Mouse (Mus musculus) brain, adult 2 months (tissue): ENCODE data around the gene Ly6g6d.

Experiments used
- DNase-seq: peaks from one replicate; pipeline ENCODE4 v3.0.0; 2011; ENCODE audit warnings: low read depth, low spot score

Ly6g6d gene

DNA sequence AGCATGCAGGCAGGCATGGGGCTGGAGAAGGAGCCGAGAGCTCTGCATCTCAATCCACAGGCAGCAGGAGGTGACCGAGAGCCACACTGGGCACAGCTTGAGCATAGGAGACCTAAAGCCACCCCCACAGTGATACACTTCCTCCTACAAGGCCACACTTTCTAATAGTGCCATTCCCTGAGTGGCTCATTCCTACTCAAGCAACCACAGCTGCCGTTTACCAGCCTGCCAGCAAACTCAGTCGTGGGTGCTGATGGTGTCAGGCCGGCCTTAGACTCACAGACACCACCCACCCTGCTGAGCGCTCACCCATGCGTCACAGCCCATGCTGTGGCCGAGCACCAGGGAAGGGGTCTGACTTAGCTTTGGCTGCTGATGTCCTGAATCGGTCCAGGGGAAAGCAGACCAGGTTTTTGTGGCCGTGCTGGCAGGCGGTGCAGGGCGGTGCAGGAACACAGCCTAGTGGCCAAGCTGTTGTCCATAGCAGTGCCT, 19.3 kb upstream of the Ly6g6d start:
- peak; percentile 82 for DNase-seq

DNA sequence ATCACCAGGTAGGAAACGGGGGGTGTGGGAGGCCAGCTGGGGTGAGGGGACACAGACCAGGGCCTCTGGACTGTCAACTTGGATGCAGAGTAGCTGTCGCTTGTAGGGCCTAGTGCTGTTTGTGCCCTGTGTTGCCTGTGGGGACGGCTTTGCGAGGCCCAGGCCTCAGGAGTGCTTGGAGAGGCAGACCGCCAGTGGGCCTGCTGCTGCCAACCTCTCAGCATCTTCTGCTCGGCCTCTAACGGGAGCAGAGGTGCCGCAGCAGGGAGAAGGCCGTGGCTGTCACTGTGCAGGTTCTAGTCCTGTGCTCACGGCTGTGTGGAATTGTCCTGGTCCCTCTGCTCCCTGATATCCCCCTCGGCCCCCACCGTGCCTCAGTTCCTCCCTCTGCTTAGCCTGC, 18.7 kb upstream of the Ly6g6d start:
- DNase-seq: no peak

DNA sequence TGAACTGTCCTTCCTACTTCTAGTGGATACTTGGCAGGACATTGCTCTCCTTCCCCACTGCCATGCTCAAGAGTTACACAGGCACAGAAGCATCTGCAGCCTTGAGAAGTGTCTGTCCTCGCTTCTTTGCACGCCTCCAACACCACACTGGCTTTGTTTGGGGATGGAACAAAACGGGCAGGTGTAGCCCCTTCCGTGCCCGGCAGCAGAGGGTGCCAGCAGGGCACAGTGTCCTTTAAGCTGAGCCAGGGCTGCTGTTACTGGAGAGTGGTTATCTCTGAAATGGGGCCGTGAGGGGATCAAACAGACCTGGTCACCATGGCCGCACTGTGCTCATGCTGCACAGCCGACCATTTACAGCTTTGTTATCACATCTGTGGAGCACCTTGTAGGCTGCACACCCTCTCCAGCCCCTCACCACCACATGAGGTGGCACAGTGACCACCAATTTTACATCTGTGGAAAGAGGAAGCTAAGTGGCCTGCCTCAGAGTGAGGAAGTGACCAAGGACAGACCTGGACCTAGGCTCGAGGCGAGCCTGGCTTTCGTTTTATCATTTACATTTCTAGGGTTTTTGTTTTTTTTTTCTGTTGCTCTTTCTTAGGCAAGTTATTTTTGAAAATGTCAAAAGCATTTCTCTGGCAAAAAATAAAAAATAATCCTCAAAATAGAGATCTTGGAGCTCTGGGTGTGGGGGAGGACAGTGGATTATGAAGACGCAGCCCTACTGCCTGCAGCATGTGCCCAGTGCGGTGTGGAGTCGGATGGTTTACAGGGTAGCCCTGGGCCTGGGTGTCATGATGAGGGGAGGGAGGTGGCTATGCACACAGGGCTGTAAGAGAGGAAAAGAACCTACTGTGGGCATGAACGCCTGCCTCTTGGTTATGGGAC, 16.9 kb upstream of the Ly6g6d start:
- peak; percentile 52 for DNase-seq

DNA sequence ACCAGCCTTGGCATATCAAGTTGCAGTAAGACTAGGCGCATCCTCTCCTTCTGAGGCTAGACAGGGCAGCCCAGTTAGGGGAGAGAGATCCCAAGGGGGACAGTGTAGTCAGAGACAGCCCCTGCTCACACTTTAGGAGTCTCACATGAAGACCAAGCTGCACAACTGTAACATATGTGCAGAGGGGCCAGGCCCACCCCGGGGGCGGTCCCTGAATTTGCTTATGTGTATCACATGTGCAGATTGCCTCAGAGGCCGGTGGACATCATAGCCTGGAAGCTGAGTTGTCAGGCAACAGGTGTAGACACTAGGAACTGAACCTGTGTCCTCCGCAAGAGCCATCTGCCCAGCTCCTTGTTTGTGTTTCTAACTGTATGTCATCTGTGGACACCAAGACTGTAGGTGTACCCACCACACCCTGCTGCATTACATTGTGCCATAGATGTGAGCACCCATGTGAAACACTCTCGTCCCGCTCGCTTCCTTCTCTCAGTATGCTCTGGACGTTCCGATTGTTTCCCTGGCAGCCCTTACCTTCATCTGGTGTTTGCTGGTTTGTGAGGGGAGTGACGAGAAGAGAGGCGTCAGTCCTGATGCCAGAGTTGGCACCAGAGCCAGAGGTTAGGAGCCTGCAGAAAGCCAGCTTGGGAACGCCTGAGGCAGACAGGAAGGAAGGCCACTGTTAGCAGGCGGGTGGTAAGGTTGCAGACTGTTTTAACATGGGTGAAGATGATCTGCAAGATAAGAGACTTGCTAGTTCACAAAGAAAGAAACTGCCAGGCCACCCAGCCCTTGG, 14.7 kb upstream of the Ly6g6d start:
- DNase-seq: no peak

DNA sequence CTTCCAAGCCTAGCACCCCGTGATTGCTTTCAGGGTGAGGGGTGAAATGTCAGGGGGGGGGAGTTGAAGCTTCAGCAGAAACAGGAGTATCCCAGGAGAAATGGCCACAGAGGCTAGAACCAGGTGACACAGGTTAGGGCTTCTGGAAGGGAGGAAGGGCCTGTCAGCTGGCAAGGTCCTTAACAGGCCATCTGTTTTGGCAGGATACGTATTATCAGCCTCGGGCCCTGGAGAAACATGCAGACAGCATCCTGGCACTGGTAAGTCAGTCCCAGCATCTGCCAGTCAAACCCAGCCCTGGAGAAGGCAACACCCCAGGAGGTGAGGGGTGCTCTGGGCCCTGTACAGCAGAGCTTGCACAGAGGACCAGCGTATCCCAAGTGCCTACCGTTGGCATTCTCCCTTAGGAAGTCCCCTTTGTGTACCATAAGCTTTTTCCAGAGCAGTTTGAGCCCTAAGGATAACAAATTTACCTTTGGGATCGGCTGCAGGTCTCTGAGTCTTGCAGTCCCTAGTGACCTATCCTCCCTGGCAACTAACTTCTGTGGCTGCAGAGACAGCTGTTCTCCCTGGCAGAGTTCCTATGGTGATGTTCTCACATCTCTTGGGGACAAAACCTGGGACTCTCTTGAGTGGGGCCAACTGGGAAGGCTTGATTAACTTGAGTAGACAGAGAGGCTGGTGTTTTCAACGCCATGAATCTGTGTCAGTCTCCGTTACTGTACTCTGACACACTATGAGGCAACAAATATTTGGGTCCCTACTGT, 12.5 kb upstream of the Ly6g6d start:
- peak; percentile 97 for DNase-seq

DNA sequence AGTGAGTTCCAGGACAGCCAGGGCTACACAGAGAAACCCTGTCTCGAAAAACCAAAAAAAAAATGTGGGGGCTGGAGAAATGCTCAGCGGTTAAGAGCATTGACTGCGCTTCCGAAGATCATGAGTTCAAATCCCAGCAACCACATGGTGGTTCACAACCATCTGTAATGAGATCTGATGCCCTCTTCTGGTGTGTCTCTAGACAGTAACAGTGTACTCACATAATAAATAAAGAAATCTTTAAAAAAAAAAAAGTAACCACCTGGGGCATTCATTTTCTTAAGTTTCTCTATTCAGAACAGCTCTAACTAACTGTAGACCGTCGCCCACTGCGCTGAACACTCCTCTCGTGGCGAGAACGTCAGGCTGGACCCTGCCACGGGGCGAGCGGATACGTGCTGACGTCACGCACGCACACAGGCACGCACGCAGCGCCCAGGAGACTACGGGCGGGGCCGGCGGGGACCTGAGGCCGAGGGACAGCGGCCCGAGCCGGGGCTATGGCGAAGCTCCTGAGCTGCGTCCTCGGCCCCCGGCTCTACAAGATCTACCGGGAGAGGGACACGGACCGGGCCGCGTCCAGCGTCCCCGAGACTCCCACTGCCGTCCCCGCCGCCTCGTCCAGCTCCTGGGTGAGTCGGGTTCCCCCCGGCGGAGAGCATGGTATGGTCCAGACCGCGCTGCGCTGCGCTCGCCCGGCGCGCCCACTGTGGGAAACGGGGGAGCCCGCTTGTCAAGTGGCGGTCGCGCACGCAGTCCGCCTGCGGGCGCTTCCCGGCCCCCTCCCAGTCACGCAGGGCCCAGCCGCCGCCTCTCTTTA, 11.2 kb upstream of the Ly6g6d start, which contains the start of gene Abhd16a:
Abhd16a (plus strand) TSS at position 439 of the 820 bp plus-strand sequence.
- peak; percentile 98 for DNase-seq

DNA sequence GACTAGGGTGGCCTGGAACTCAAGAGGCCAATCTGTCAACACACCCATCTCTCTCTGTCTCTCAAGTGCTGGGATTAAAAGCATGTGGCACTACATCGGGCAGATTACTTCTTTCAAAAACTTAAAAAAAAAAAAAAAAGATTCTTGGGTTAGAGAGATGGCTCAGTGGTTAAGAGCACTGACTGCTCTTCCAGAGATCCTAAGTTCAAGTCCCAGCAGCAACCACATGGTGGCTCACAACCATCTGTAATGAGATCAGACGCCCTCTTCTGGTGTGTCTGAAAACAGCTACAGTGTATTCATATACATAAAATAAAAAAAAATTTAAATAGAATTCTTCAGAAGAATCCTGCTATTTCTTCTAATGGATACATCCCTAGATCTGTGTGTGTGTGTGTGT, 10.3 kb upstream of the Ly6g6d start:
- no peak for DNase-seq

DNA sequence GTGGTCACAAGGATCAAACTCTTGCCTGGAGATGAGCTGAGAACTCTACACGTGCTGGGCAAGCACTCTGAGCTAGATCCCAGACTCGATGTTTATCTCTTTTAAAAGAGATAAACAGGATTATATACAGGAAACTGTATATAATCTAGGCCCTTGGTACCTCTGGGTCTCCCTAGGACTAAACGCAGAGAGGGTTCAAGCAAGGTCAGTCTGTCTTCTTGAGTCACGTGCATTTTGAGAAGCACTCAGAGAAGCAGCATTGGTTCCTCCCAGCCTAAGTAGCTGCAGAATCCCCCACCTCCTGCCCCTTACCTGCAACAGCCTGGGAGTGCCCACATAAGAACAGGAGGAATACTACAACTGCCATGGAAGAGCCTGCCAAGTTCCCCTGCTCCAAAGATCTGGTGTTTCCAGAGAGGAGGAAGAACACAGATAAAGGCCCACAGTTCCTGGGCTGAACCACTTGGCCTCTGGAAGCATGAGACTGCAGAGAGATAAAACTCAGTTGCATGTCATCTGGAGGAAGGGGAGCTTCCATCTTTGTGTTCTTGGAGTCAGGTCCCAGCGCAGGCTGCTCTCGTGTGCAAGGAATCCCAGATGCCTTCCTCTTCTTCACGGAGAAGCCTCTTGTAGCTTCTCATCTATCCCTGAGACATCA, 7.5 kb upstream of the Ly6g6d start, which contains the start of gene Ly6g6f:
Ly6g6f (minus strand) TSS at position 403 of the 658 bp plus-strand sequence.
- no peak for DNase-seq

DNA sequence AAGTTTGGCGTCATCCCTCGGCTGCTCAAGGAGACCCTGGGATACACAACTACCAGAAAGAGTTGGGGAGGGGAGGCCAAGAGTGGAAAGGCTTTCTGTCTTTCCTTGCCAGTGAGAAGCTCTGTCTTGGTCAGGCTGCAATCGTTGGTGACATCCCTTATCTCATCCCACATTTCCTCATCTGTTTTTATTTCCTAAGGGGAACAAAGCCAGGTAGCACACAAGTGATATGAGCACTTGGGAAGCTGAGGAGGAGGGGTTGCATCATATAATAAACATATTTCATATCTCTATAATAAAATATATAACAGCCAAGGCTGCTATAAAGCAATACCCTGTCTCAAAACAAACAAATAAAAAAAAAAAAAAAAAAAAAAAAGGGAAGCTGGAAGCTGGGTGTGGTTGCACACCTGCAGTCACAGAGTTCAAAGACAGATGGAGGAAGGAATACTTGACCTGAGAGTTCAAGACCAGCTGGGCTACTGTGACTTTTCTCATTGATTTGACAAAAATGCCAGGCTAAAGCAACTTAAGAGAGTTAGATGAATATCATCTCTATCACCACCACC, 6.1 kb upstream of the Ly6g6d start:
- no peak for DNase-seq

DNA sequence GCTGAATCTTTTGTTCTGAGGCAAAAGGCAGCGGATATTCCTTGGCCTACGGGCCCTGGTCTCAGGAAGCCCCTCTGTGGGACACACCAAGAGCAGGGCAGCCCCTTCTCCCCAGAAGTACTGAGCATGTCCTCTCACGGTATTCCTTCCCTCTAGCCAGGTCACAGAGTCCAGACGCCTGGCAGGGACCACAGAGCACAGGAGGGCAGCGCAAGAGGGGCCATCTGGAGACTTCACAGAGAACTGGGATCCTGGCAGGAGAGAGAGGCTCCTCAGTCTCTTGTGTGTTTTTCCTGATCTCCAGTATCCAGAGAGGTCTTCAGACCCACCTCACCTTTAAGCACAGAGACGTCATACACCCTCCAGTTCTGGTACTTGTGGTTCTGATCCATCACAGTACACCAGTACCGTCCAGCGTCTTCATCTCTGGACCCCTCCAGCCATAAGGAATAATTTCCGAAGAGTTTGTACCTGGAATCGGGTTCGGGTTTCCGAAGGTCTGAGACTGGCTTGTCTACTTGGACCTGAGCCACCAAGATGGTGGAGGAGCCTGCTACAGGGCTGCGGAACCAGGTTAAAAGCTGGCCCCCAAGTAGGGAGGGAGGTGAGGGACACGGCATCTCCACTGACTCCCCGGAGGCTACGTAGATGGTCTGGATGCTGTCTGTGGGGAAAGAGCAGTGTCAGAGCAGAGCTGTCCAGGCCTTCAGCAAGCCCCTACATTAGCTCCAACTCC, 5.1 kb upstream of the Ly6g6d start:
- DNase-seq: peak; percentile 88

DNA sequence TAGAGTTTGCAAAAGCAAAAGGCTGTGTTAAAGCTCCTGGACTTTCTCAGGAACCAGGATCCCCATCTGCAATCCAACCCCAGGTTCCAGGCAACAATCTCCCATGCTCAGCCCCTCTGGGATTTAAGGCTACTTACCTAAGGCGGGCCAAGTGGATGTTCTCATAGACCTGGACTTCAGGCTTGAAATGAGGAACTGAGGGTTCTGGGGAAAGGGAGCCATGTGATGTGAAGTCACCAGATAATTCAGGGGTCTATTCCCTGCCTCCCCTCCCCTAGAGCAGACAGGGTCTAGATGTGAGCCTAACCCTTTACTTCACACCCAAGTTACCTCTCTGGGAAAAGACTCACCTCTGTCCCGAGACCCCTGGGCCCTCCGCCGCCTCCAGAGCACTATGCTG, 2.8 kb upstream of the Ly6g6d start:
- DNase-seq: no peak

DNA sequence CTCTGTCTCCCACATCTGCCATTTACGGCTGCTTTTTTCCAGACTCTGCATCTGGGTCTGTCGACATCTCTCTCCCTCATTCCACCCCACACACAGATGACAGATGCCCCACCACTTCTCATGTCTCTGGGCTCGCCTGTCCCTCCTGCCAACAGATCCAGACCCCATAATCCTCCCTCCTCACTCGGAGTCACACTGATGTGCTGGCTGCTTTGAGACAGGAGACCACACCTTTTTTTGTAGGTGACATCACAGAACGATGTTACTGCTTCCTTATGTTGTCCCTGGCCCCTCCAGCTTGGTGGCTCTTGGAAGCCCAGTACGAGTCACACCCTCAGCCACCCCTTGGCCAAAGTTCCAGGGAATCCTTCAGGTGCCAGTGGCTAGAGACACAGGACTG, 2.4 kb upstream of the Ly6g6d start:
- DNase-seq: no peak

DNA sequence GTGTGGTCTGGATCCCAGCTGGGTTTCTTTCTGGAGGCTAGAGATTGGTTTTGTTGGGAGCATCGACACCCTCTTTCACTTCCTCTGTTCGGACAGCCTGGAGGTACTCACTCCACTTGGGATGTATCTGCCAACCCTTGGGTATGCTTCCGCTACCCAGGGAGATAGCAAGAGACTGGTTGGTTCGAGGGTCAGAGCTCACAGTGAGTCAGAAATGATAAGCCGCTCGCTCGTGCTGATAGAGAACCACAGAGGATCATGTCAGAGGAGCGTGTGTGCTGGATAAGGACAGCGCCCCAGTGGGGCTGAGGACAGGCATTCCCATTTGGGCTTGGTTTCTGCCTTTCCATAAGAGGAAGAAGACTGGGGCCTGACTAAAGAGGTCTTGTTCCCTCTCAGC, 1.9 kb upstream of the Ly6g6d start:
- DNase-seq: no peak

DNA sequence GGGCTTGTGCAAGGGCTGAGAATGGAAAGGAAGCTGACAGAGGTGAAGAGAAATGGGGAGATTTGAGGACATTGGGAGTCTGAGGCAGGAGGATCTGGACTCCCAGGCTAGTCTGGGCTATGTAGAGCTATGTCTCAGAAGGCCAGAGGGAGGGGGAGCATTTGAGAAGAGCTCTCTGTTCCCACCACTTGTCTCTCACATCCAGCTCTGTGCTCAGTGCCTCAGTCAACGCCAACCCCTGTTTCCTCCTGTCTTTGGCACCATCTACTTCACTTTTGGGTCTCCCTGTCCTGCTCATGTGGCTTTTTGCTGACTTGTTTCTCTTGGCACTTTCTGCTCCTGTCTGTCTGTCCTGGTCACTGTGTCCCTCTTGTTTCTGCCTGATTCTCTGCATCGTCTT, 580 bp downstream of the Ly6g6d start:
- DNase-seq: peak; percentile 69

DNA sequence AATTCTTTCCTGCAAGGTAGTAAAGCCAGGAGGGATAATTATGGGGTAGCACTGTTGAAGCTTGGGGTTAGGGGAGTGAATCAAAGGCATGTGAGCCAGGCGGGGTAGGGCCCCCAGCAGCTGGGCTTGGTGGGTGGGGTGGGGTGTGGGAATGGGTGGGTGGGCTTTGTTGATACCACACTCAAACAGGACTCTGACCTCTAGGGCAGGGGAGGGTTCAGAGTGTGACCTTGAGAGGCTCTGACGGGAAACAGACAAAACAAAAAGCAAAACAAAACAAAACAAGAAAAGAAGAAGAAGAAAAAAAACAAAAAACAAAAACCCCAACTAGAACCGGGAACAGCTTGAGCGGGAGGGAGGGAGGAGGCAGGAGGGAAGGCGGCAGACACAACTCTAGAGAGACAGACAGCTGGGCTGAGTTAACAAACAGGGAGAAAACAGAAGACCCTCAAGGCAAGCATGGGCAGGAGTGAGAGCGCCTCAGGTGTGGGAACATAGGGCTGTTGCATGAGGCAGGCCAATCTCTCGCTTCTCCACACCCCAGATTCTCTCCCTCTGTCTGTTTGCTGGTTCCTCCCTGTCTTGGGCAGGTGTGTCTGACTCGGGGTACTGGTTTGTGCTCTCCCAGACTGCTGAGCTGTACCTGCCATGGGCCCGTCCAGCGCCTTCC, 1.2 kb downstream of the Ly6g6d start, which contains the start of gene Ly6g6e:
Ly6g6e (plus strand) TSS at position 396 of the 670 bp plus-strand sequence.
- DNase-seq: no peak

DNA sequence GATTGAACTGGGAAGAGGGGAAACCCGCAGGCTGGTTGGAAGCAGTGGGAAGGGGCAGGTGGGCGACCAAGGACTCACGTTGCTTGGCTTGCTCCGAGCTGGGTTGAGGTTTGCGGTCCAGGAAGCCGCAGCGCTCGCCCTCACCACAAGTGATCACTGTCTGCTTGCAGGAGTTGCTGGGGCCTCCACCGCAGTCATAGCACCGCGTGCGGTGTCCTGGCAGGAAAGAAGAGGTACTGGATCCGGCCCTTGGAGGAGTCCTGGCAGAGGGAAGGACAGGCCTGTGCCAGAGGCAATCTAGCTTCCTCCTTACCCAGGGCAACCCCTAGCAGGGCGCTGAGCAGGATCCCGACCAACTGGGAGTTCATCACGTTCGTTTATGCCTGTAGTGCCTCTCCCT, 3.8 kb downstream of the Ly6g6d start:
- peak; percentile 89 for DNase-seq

DNA sequence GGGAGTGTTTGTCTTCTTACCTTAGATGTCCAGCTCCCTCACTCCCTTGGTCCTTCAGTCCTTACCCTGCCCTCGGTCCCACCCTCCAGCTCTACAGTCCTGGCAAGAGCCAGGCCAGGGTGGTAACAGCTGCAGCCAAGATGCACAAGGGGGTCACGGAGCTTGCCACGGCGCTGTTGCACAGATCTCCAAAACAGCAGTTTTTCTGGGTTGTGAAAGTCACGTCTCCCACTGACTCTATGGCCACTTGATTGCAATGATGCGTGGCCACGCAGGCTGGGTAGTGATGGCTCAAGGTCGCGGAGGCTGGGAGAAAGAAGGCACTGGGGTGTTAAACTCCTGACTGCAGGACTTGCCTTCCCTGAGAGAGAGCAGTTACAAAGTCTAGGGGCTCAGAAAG, 6.4 kb downstream of the Ly6g6d start:
- no peak for DNase-seq

DNA sequence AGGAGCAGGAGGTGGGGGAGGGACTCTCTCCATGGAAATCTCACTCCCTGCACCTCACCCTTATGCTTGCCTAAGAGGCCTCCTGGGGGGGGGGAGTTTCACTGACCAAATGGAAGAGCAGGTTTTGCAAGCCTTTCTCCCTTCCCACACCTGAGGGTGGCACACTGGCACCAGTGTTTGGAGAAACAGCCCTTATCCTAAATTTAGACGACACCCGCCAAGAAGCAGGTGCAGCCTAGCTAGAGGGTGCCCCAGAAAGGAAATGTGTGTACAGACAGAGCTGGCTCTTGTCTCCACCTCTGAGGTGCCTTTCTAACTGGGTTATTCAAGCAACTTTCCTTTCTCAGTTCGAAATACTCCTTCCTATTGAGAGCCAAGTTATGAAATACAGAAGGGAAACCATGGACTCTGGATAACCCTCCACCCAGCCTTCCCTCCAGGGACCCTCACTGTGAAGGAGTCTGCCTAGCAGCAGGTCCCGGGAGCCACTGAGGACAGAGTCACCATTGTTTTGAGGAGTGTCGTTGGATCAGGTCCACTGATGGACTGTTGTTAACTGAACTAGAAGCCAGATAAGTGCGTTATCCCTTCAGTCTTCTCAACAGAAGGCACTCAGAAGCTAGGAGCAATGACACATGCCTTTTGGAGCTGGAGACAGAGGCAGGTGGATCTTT, 7.2 kb downstream of the Ly6g6d start:
- peak; percentile 98 for DNase-seq
